Mouse (Mus musculus) ovary, postnatal 36 days (tissue): ENCODE measurements at regions not wholly inside any gene's neighbourhood (a gene's known extent, or its start where the extent isn't known, plus 50 kb on each side); places are given as distances from the start of the nearest gene placed in this dataset.

ENCODE experiments used
- DNase-seq: peaks from one replicate; pipeline ENCODE4 v3.0.0; 2022; ENCODE audit warnings: low spot score, mixed read lengths

DNA sequence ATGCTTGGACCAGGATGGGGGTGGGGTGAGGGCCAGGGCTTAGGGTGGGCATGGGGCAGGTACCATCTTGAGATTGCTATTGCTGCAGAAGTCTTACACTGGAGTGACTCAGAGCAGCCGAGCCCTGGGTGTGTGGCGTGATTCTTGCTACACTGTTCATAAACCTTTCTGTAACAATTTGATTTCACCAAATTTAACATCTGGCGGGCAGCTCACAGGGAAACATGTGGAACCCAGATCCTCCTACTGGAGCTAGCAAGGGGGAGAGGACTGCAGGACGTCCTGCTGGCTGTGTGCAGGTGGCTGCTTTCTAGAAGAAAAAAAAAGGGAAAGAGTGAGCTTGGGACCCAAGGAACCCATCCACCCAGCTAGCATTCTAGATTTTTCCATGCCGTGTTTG is 719.7 kb downstream of the Vrk1 start:
- DNase-seq, result no peak

DNA sequence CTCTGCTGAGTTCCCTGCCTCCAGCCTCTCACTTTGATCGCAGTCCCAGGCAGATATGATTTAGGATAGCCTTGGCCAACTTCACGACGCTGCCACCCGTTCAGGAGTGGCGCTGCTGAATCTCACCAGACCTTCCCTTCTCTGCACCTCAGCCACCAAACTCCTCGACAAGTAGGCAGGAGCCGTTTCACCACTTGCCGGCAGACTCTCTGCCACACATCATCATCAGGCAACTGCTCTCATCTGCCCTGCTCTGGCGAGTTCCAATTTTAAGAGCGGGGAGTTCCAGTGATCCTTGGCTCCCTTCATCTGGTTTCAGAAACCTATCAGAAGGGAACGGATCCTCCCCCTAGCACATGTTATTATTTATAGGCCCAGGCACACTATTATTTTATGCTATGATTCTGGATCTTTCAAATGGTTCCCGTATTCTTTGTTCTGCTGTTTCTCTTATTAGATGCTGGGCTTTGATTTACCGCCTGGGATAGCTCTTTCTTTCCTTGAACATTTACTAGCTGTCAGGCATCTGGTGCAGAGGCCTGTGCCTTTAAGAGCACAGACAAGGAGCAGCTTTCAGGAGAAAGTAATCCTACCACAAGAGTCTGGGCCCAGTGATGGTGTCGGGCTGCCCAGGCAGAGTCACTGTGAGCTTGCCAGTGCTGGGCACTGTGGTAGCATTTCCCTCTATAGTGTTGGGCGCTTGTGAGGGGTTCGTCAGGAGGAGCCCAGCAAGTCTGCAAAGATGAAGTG is 722.3 kb downstream of the Vrk1 start:
- DNase-seq, result no peak

DNA sequence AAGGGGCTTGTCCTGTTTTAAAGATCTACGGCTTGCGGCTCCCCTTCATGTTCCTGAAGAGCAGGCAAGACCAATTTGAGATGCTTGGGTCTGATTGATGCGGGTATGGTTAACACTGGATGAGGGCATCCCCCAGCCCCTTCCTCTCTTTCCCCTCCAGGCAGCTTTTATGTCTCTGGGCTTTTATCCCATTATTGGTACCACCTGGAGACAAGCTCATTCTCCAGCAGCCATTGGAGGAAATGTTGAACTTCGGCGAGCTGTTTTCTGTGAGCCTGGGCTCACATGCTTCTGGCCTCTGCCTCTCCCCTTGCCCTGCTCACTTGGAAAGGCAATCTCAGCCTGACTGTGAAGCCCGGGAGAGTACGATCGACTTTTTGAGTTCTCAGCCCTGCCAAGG is 738.7 kb downstream of the Vrk1 start:
- DNase-seq, result no peak

DNA sequence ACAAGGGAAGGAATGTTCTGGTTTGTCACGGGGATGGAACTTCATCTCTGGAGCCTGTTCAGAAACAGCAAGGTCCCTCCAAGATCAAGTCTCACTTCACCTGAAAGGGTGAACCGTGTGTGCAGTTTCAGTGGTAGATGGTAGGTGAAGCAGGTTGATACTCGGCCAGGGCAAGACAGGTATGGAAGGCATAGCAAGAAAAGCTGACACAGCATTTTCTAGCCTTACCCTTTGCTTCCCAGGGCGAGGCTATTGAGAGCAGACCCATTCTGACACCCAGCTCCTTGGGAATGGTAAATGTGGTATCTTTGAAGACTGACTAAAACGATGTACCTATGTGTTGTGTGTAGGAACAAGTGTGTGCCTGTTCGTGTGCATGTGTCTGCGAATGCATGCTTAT is 724.9 kb upstream of the 3110018I06Rik start:
- no peak for DNase-seq

DNA sequence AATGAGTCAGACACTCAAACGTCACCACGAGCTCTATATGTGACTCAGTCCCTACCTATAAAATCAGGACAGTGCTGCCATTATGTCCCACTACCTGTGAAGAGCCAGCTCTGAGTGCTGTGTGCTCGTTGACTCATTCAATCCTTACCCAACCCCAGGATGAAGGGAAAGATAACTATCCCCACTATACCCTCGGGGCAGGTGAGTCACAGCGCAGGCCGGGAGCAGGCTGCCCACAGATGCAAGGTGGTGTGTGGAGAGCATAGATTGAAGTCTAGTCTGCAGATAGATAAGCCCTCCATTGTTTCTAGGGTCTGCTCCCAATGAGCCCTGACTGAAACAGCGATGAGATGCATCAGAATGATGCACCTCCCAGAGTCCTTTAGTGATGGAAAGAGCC is 723.9 kb upstream of the 3110018I06Rik start:
- no peak for DNase-seq

DNA sequence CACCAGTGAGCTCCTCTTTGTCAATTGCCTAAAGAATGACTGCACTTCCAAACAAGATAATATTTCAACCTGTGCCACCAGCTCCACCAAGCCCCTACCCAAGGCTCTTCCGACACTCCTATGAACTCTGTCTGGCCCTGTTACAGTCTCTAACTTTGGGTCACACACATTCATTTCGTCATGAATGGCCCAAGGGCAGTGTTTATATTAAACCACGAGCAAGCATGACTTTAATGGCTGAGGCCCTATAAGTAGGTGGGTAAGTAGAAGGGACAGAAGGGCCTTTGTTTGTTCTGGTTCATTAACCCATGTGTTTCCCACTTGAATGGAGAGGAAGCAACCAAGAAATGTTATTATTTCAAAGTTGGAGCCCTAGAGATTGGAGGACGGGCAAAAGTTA is 714.9 kb upstream of the 3110018I06Rik start:
- no peak for DNase-seq

DNA sequence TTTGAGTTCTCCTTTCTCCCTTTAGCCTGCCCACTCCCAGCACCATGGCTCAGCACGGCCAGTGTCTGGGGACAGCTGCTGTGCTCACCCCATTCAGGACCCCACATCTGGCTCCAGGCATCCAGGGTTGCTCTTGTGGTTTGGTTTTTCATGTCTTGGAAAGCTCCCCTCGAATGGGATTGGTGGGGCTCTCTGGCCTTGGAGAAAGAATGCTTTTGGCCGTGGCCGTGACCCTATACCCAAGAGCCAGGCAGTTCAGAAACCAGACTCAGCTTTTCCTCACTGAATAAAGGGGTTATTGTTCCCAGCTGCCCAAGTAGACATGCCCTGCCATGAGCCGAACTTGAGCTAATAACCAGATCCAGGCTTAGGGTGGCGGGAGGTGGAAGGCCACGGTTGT is 691.8 kb upstream of the 3110018I06Rik start:
- DNase-seq, result no peak

DNA sequence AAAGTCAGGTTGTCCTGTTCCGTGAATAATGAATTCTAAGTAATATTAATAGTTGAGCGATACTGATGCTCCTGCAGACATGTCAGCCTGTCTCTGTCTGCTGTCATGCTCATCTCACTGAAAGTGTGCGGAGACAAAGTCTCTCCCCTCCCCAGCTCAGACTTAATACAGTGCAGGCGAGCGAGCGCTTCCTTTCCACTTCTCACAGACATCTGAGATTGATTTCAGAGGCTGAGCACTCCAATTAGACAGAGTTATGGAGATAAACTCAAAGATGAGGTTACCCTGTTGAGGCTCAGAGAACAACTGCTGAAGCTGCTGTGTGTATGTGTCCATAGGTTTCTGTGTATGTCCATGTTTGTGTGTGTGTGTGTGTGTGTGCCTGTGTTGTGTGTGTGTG is 668.7 kb upstream of the 3110018I06Rik start:
- DNase-seq, result no peak

DNA sequence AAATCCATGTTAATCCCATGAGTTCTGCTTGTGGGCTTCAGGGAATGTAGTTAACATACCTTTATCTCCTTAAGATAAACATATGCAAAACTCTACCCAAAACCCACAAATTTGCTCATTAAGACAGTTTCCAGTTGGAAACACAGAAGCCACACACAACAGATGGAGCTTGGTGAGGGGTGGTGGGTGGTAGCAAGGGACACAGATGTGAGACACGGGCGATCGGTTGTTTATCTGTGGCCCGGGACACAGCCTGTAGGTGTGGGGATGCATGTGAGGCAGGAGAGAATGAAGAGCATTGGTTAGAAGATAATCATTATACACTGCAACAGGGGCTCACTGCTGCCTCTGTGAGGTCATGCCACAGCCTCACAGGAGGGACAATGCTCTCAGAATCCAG is 666.1 kb upstream of the 3110018I06Rik start:
- DNase-seq, result no peak

DNA sequence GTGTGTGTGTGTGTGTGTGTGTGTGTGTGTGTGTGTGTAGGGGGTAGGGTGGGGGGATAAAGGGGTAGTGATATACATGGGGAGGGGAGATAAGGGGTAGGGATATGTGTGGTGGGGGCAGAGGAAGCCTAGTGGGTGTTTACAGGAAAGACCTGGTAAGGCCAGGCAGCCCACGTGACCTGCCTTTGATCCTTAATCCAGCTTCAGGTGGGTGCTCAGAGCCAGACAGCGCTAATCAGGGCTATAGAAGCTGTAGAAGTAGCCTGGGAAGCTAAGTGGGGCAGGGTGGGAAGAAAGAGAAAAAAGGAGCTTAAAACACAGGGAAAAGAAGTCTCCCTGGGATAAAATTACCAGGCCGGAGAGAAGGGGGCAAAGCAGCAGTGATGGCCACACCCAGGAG is 659.9 kb upstream of the 3110018I06Rik start:
- DNase-seq, result no peak

DNA sequence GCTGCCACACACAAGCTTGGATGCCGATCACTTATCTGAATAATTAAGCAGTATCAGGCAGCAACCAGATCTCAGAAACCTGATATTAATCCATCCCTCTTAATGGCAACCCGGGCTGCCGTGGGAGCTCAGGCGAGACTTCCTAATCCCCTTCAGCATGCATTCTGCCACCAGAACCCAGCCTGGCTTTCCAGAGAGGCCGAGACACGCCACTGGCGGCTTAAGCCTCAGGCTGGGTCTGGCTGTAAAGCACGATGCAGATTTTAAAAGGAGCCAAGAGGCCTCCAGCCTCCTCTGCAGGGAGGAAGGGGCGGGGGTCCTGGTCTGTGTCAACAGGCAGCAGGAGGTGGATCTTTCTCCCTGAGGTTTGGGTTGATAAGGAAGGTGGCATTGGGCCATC is 659.1 kb upstream of the 3110018I06Rik start:
- DNase-seq, result no peak

DNA sequence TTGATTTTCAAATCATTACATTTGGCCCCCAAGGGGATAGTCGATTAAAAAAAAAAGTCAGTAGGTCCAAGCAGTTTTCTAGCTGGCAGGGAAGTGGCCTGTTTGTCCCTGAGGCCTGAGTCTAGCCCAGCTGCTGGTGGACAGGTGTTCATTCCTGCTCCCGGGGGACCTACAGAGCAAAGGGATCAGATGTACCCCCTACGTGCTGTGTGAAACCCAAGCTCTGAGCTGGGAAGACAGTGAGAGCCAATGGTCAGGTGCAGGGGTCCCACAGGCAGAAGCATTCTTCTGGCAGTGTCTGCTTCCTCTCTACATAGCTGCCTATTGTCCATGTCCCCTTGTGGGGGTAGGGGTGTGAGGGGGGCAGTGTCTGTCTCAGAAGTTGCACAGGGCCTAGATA is 653.2 kb upstream of the 3110018I06Rik start:
- no peak for DNase-seq

DNA sequence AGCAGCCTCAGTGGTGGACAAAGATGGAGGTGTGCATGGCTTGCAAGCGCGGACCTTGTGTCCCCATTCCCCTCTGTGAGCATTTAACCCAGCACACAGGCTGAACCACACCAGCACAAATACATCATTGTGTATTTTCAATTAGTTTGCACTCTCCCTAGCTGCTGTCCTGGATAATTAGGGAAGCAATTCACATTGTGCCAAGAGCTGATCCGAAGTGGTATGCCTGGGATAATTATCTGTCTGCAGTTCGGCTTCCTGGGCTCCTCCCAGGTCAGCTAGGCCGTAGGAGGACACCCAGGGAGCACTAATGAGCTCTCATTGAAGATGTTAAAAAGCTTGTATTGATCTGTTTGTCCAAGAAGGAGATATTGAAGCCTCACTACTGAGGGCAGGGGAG is 648.8 kb upstream of the 3110018I06Rik start:
- no peak for DNase-seq

DNA sequence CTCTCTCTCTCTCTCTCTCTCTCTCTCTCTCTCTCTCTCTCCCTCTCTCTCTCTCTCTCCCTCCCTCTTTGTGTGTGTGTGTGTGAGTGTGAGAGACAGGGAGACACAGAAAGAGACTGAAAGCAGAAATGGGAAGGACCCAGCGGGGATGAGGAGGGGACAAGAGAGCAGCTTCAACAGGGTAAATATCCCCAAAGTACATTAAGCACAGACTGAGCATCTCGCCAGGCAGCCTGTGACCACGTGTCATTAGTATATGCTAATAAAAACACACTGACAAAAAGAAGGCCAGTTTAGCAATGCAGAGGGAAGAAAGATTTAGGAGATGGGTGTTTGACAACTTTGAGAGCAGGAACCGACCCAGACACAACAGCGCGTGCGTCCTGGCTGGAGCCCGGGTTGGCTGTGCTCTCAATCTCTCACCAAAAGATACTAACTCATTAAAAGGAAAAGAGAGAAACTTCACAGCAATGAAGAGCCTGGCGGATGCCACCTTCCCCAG is 648.2 kb upstream of the 3110018I06Rik start:
- no peak for DNase-seq

DNA sequence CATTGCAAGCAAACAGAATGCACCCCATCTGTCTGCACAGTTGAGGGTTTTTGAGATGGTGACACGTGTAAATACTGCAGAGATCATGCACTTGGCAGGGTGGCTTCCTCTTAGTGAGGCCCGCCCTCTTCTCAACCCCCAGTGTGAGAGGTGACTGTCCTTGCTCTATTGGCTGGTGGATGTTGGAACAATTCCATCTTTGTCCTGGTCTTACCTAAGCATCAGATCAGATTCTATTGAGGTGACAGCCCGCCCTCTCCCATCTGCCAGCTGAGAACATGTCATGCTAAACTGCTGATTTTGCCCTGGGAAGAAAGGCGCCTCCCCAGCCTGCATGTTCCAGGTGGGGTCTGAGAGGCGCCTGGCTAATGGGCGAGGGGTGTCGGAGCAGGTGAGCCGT is 646.4 kb upstream of the 3110018I06Rik start:
- no peak for DNase-seq

DNA sequence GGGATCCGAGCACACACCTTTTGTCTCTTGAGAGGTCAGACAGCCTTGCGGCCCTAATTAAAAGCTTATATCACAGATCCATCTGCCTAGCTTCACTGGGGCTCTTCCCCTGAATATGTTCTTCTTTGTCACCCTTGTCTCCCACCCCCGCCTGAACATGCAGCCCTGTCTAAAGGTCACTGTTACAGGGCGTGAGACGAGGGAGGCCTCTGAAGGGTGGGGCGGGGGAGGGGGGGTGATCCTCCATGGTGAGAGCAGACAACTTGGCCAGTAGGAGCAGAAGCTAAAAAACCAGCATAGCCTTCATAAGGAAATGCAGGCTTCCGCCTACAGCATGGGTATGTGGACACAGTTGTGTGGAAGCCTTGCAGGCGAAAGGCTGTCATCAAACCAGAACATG is 646.0 kb upstream of the 3110018I06Rik start:
- DNase-seq, result no peak

DNA sequence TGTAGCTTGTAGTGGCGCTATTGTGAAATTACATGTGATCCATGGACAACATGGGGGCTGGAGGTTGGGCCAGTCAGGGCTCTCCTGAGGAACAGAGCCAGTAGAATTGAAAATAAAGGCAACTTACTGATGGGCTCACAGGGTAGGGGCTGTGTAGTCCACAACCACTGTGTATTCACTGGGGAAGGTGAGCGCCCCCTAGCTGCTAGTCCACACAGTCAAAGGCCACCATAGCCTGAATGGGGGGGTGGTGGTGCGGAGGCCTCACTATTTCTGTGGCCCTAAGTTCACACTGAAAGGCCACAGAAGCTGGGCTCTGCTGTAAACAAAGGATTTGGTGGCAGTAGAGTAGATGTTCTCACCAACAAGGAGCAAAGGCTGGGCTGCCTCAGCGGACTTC is 636.8 kb upstream of the 3110018I06Rik start:
- no peak for DNase-seq

DNA sequence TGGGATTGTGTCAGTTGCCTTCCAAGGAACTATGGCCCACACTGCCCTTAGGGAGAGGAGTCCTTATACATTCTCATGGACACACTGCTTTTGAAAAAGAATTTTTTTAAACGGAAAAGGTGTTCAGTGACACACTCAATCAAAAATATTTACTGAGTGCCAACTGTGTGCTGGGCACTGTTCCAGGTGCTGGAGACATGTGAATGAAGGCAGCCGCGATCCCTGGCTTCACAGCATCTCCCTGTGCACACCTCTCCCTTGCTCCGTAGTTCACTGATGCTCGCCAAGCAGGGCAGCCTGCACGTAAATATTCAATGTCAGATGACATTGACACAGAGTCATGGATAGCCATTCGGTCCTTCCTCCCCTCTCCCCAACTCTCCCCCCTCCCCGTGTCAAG is 635.7 kb upstream of the 3110018I06Rik start:
- no peak for DNase-seq

DNA sequence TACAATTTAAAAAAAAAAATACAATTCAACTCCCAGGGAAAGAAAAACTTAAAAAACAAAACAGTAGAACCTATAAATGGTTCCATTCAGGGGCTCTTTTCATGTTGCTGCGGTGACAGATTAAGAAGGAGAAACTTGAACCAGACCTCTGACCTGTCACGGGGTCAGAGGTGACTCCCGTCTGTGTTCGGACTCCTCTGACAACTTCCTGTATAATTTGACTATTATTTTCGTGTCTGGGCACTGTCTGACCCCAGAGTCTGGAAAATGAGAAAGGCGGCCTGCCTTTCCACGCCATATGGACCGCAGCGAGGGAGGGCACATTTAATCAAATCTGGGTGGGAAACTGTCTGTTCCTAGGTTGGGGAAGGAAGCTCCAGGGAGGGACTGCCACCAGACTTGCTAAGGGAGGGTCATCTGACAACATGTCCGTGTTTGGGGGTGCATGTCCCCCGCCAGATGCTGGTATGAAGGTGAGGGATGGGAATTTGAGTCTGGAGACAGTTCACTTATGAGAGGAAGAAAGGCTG is 634.7 kb upstream of the 3110018I06Rik start:
- DNase-seq, result no peak

DNA sequence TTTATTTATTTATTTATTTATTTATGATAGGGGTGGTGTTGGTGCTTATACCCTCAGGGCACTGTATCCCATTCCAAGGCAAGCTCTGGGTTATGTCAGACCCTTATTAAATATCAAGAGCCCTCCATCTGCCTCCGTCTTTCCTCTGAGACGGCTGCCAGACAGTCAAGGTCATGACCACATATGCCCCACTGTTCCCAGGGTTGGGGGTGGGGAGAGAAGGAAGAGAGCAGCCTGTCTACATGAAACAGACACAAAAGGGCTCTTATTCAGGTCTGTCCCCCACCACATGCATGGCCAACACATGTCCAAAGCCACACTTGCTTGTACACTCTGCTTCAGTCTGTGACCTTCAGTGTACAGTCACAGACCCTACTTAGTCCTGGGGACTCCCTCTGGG is 632.9 kb upstream of the 3110018I06Rik start:
- no peak for DNase-seq

DNA sequence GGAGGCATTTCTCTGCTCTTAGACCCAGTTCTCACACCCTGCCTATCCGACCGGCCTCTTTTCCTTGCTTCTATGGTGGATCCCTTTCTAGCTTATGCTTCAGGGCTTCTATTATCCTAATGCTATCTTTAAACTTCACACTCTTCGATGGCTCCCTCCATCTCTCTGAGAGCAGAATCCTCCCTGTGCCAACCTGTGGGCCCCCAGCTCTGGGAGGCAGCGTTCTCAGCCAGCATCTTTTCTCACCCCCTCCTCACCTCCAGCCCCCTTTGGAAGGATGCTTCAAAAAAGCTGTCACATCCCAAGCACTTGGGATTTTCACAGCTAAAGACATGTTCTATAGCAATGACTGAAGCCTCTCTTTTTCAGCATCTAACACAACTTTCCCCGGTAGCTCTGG is 626.8 kb upstream of the 3110018I06Rik start:
- no peak for DNase-seq

DNA sequence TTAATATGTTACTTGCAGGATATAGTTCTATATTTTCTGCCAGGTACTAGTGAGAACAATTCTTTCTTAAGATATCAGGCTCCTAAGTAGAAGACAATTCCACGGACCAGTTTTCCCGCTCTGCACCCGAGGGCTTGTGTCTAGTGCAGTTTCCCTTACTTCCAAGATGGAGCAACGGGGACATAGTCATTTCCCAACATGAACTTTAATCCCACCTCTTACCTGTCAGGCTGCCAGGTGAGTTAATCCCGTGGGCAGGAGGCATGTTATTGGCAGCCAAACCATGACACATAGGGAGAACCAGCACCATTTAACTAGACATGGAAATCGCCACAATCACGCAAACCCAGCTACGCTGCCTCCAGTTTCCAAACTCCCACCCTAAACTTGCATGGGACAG is 624.4 kb upstream of the 3110018I06Rik start:
- no peak for DNase-seq

DNA sequence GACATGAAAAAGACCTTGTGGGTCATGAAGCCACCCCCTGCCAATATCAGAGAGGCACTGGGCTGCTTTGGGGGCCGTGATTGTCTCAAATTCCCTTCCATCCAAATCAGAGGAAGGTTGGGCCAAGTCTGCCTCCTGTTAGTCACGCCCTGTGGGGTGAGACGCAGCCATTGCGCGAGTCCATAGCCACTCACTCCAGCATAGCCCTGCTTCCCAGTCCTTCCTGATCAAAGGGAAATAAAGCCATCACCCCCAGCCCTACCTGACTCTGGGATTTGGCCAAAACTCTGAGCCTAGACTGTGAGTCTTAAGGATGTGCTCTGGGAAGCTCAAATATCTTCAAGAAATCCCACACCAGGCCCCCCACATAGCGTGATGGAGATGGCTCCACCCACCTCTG is 620.4 kb upstream of the 3110018I06Rik start:
- DNase-seq, result no peak

DNA sequence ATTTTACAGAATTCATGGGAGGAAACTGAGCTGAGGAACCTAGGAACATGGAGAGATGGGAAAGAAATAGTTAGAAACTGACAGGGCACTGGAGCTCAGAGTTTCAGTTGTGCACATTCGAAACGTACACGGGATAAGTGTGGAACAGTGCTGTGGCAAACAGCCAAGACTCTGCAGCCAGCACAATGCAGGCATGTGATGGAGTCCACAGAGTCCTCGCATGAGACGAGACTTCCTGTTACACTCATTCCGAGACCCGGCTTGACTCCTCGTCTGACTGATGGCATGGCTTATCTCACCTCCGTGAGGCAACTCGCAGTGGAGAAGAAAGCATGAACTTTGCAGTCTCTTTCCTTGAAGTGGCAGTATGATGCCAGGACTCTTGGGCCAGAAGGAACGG is 617.0 kb upstream of the 3110018I06Rik start:
- no peak for DNase-seq
